Mouse (Mus musculus): ENCODE measurements around the gene AC161166.1.
"Not testable (repeated sequence)": the region's sequence is repeated elsewhere in the genome, so short reads cannot be mapped to it uniquely, and the experiment has no call there.

Gene AC161166.1

GRCm38 (mm10) chr7:24525686-24526420 is 13.6 kb upstream of the AC161166.1 start:
- DNase-seq (ENCODE audit: low spot score in 2 of 2): no peak

- no peak for DNase-seq (ENCODE audit: low spot score in 2 of 2)
These were observed 12.7 kb upstream of the AC161166.1 start for GRCm38 (mm10) chr7:24524978-24525377.

GRCm38 (mm10) chr7:24523723-24524122 is 11.5 kb upstream of the AC161166.1 start:
- DNase-seq (ENCODE audit: low spot score in 2 of 2): no peak

GRCm38 (mm10) chr7:24522805-24523204 is 10.6 kb upstream of the AC161166.1 start:
- no peak for DNase-seq (ENCODE audit: low spot score in 2 of 2)

GRCm38 (mm10) chr7:24520054-24520453 is 7.8 kb upstream of the AC161166.1 start:
- not testable (repeated sequence) for DNase-seq (ENCODE audit: low spot score in 2 of 2)

GRCm38 (mm10) chr7:24519130-24519529 is 6.9 kb upstream of the AC161166.1 start:
- DNase-seq (ENCODE audit: low spot score in 2 of 2): no peak

GRCm38 (mm10) chr7:24517654-24518053 is 5.4 kb upstream of the AC161166.1 start:
- DNase-seq (ENCODE audit: low spot score in 2 of 2): no peak

GRCm38 (mm10) chr7:24517077-24517476 is 4.8 kb upstream of the AC161166.1 start:
- no peak for DNase-seq (ENCODE audit: low spot score in 2 of 2)

- not testable (repeated sequence) for DNase-seq (ENCODE audit: low spot score in 2 of 2)
These were observed 4.1 kb upstream of the AC161166.1 start for GRCm38 (mm10) chr7:24516319-24516718.

- DNase-seq (ENCODE audit: low spot score in 2 of 2): no peak
These were observed 4.5 kb downstream of the AC161166.1 start for GRCm38 (mm10) chr7:24507726-24508114.

- DNase-seq (ENCODE audit: low spot score in 2 of 2): peak; percentile 72 to 82
These were observed 5.2 kb downstream of the AC161166.1 start, which contains the start of gene Zfp428 for GRCm38 (mm10) chr7:24506838-24507725. Zfp428 (plus strand) TSS chr7:24507006.

GRCm38 (mm10) chr7:24506476-24506837 is 5.8 kb downstream of the AC161166.1 start:
- DNase-seq (ENCODE audit: low spot score in 2 of 2): peak; percentile 25 to 34

- DNase-seq (ENCODE audit: low spot score in 2 of 2): no peak
These were observed 6.2 kb downstream of the AC161166.1 start for GRCm38 (mm10) chr7:24506065-24506459.

GRCm38 (mm10) chr7:24505447-24506064 is 6.7 kb downstream of the AC161166.1 start:
- no peak for DNase-seq (ENCODE audit: low spot score in 2 of 2)

- DNase-seq (ENCODE audit: low spot score in 2 of 2): no peak
These were observed 7.4 kb downstream of the AC161166.1 start for GRCm38 (mm10) chr7:24504868-24505267.

GRCm38 (mm10) chr7:24504004-24504403 is 8.3 kb downstream of the AC161166.1 start:
- DNase-seq (ENCODE audit: low spot score in 2 of 2): no peak

- no peak for DNase-seq (ENCODE audit: low spot score in 2 of 2)
These were observed 10.8 kb downstream of the AC161166.1 start for GRCm38 (mm10) chr7:24501492-24501891.

GRCm38 (mm10) chr7:24500929-24501328 is 11.3 kb downstream of the AC161166.1 start:
- no peak for DNase-seq (ENCODE audit: low spot score in 2 of 2)

GRCm38 (mm10) chr7:24499856-24500577 is 12.2 kb downstream of the AC161166.1 start:
- no peak for DNase-seq (ENCODE audit: low spot score in 2 of 2)

- no peak for DNase-seq (ENCODE audit: low spot score in 2 of 2)
These were observed 24.0 kb downstream of the AC161166.1 start for GRCm38 (mm10) chr7:24488303-24488702.

- DNase-seq (ENCODE audit: low spot score in 2 of 2): no peak
These were observed 24.9 kb downstream of the AC161166.1 start for GRCm38 (mm10) chr7:24487403-24487802.

Data from urinary bladder, adult 18-20 months (tissue).